Mouse (Mus musculus) neutrophil, adult 5-6 weeks (primary cell): ENCODE data around the gene Tgif1. TPM values are rescaled to one million over a fixed set of nuclear protein-coding genes. Genes with fewer than 3 reads are reported as not detected.

Source experiments
- ATAC-seq: fragments of 151-379, 151-347 bp; 2 replicates; pipeline ENCODE4 v1.8.0; 2017; ENCODE audit warnings: mild to moderate bottlenecking, moderate TSS enrichment; ENCODE audit not compliant: insufficient number of reproducible peaks, poor library complexity, low FRiP score, severe bottlenecking; ENCODE audit errors: extremely low read depth
- total RNA-seq: library from RNA; stranded (forward); fragments of 200-1000 nt; gene quantifications from 2 replicates; pipeline ENCODE4 v1.2.3, GENCODE M21; 2017

The Tgif1 gene
- total RNA-seq, 1 experiment from 2014 or later = 81.5 TPM

DNA sequence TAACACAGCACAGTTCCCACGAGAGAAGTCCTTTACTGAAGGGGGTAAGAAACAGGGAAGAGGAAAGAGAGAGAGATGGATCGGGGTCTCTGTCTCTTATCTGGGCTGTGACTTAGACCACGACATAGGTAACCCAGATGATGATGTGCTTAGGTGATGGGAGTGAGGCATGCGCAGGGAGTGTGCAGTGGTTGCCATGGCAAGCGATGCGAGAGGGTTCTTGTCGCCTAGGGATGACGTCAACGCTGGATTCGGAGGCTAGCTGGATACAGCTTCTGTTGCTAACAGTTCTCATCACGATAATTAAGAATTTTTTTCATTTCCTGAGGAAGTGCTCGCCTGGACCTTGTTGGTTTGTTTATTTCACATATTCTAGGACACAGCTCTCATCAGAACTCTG is 27.1 kb downstream of the Tgif1 start:
- no peak for ATAC-seq

DNA sequence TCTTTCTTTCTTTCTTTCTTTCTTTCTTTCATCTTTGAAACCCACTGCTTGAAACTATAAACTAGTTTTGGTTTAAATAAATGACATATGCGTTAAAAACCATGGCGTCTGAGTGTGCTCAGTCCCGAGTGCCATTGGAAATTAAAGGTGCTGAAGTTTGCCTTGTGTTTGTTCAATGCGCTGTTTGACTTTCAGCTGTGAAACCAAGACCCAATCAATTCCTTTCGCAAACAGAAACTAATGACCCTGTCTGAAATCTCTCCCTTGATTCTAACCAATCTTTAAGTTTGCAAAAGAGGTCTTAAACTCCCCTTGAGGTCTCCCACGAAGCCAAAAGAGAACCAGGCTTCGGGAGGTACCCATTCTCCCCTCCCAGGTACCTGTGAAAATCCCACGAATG is 30.3 kb downstream of the Tgif1 start:
- no peak for ATAC-seq

DNA sequence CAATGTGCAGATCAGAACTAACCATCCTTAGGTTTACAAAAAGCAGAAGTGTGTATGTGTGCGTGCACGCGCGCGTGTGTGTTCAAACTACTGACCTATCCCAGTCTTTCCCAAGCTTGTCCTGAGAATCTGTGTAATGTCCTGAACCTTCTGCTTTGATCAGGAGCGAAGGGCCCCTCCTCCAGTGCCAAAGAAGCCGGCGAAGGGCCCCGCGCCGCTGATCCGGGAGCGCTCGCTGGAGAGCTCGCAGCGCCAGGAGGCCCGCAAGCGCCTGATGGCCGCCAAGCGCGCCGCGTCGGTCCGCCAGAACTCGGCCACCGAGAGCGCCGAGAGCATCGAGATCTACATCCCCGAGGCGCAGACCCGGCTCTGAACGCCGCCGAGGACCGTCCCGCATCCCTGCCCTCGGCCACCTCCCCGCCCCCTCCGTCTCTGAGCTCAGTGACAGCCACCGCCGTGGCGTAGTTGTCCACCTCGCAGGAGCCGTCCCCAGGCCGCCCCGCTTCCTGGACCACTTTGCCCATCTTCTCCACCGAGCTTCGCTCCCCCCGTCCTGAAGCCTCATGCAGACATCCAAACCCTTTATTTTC is 35.4 kb downstream of the Tgif1 start:
- ATAC-seq = no peak

DNA sequence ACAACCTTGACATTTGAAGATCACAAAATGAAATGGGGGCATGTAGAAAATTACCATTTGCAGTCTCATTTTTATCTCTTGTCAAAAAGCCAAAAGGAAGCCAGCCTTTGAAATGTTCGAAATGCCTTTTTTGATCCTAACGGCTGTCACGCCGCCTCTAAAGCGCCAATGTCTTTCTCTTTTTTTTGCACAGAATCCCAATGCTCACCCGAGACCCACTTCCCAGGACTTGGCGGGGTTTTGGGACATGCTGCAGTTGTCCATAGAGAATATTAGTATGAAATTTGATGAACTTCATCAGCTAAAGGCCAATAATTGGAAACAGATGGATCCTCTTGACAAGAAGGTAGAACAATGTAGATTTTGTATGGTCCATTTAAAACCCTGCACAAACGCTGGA is 38.3 kb downstream of the Tgif1 start:
- no peak for ATAC-seq

DNA sequence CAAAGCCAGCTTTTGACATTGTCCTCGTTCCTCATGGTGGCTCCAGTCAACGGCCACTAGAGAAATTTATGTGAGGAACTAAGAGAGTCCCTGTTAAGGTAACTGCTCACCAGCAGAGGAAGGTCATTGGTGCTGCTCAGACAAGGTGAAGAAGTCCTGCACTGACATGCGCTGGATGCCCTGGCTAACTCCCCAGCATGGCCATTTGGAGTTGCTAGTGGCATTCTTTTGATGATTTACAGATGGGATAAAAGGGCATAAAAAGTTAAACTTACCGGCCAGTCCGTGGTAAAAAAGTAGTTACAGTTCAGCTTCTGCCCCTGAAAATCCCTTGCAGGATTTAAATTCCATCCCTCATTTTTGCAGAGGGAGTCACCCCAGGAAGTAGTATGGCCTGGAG is 42.6 kb downstream of the Tgif1 start:
- ATAC-seq = no peak

DNA sequence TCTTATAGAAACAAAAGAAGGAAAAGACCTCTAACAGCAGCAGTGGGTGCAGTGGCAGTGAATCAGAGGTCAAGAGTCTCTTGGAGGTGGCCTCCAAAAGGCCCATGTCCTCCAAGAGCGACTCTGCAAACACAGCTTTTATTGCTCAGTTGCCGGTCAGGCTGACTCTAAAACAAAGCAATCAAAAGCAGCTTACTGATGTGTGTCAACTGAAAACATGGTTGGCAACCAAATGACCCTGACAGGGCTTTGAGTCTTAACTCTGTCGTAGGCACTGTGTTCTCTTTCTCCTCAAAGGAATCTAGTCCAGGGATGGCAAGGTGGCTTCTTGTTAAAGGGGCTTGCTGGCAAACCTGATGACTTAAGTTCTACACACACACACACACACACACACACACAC is 43.6 kb downstream of the Tgif1 start:
- no peak for ATAC-seq

DNA sequence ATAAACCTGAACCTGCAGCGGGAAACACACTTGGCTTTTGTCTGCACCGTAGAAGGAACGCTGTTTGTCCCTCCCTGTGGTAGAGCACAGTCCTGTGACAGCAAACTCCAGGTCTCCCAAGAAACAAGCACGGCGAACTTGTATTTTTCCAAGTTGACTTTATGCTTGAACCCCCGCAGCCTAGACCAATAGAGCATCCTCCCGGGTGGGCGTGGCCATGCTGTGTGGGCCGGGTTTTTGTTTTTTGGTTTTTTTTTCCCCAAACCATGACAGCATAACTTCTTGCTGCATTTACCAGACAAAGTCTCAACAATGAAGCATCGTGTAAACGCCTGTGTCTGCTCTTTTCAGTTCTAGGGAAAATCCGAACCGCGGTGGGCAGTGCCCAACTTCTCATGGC is 44.5 kb downstream of the Tgif1 start:
- no peak for ATAC-seq

DNA sequence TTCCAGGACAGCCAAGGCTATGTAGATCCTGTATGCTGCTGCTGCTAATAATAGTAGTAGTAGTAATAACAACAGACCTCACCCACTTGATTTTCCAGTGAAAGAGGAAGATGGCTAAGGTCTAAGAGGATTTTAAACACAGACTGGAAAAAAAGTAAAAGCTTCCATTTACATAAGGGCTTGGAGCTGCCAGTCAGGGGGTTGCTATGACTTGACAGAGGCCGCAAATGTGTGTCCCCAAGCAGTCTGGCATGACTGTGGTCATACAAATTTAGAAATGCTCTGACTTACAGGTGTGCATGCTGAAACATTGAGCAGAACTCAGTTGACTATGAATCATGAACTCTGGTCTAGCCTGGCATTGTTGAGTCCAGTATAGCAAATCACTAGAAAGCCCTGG is 45.5 kb downstream of the Tgif1 start:
- no peak for ATAC-seq

DNA sequence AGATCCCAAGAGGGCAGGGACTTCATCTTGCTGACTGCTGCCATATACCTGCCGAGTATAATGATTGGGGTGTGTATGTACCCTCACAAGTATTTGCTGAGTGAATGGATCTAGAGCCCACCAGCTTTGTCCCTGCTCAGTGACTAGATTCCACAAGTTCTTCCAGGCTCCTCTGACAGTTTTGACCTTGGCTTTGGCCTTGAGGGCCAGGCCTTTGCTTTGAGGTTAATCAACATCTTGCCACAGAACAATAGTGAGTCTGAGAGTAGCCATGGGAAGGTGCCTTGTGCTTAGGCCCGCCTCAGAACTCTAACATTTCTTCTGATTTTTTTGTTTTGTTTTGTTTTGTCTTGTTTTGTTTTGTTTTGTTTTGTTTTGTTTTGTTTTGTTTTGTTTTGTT is 46.7 kb downstream of the Tgif1 start:
- no peak for ATAC-seq

DNA sequence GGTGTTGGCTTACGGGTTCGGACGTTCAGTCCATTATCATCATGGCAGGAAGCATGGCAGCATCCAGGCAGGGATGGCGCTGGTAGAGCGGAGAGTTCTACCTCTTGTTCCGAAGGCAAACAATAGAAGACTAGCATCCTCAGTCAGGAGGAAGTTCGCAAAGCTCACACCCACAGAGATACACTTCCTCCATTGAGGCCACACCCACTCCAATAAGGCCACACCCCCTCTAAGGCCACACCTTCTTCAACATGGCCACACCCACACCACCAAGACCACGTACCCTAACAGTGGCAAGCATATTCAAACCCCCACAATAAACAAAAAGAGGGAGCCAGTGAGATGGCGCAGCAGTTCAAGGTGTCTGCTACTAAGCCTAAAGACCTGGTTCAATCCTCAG is 47.5 kb downstream of the Tgif1 start:
- no peak for ATAC-seq

DNA sequence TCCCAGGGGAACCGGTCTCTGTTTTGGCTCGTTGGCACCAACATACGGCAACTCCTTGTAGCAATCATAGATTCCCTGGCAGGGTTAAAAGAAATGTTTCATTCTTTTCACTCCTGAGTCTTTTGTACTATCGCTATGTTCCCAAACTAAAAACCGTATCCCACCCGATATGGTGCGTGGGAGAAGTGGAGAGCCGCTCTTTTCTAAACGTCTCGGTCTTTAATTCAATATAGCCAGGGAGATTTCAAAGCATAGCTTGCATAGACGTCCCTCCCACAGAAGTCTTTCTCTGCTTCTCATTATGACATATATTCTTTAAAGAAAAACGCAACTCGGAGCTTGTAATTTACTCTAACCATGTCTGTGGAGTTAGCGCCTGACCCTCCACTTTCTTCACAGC is 51.3 kb downstream of the Tgif1 start:
- ATAC-seq = no peak

DNA sequence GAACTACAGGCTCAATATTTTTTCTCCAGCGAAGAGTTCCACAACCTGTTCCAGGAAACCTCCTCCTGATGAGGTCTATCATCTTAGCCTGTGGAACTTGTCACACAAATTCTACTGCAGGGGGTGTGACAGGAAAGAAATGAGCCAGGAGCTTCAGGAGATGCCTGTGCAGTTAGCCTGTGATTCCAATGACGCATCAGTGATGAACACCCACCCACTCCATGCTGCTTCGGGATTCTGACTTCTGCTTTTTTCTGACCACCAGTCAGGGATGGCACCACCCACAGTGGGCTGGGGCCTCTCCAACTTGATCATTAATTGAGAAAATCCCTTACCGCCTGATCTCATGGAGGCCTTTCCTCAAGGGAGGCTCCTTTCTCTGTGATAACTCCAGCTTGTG is 54.1 kb downstream of the Tgif1 start:
- ATAC-seq = no peak

DNA sequence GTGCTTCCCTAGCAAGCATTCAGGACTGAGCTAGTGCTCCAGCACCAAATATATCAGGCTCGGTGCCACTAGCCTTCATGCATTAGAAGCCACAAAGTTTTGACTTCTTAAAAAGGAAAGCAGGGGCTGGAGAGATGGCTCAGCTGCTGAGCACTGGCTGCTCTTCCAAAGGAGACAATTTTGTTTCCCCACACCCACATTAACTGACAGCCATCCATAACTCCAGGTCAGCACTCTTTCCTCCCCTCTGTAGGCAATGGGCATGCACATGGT is 55.6 kb downstream of the Tgif1 start:
- ATAC-seq = no peak

DNA sequence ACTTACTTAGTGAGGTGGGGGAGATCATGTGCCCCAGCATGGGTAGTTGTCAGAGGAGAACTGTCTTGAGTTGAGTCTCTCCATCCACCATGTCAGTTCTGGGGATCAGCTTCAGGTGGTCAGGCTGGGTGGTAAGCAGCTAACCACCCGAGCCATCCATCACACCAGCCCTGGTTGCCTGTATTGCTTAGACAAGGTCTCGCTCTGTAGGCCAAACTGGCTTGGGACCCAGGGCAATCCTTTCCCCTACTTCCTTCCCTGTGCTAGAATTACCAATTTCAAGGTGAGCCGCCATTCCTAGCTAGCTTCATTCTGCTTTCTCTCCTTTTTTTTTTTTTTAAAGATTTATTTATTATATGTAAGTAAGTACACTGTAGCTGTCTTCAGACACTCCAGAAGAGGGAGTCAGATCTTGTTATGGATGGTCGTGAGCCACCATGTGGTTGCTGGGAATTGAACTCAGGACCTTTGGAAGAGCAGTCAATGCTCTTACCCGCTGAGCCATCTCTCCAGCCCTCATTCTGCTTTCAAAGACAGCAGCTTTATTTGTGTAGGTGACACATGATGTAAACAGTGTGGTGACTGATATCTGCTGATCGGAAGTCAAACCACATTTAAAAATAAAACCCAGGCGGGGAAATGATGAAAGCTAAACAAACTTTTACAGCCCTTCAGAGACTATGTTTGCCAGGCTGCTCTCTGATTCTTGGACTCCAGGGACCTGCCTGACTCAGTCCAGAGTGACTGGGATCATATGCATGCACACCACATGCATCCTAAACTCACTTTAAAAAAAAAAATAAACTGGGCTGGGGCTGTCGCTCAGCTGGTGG is 56.2 kb downstream of the Tgif1 start:
- ATAC-seq = no peak

DNA sequence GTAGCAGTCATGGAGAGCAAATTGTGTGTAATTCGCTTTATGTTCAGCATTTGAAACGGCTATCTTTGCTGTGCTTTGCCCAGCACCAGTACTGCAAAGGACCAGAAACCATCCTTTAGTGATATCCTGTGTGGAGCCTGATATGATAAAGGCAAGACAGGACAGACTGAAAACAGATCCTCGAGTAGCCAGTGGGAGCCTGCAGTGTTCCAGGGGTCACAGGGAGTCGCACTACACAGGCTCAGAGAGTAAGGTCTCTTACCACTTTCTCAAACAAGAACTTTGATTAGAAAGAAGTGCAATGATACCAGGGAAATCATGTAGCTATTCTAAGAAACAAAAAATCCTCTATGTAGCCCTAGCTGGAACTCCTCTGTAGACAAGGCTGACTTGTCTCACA is 58.1 kb downstream of the Tgif1 start:
- no peak for ATAC-seq

DNA sequence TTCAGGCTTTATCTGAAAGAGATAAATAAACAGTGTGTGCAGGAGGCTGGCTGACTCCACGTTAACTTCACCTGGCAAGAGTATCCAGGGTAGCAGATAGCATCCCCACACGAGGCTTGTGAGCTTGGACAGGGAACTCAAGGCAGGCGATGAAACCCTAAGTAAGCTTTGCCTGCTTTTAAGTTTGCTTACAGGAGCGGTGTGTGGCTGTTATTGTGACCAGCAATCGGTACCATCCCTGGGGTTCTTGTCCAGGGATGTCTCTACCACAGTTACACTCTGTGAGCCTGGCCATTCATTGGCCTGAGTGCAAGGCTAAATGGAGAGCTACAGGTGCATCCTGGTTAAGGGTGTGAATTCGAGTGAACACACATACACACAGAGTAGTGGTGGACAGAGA is 58.6 kb downstream of the Tgif1 start:
- no peak for ATAC-seq

DNA sequence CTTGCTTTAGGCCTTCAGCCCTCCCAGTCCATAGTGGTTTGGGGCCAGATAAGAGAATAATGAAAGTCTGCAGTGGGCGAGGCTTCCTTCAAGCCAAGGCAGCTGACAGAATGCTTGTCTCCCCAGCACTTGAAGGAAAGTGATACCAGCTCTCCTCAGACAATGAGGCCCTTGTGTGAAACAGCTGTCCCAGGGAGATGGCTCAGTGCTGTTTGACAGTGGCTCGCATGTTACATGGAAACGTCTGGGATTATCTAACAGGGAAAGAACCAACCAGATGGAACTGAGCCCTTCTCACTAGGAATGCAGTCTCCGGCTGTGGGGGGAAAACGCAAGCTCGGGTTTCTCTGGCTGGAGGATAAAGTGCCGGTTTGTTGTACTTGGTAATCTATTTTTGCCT is 59.1 kb downstream of the Tgif1 start:
- no peak for ATAC-seq
